Mouse (Mus musculus): ENCODE results near the gene H2-DMb2. TPM values are rescaled to one million over a fixed set of nuclear protein-coding genes. Genes with fewer than 3 reads are reported as not detected.

Gene H2-DMb2
- total RNA-seq (2021), result not detected
- long read RNA-seq, partial matches to known transcripts, result 0 of 1 reads
- long read RNA-seq, other reads (novel, unspliced or antisense), result 1 of 1 reads

DNA sequence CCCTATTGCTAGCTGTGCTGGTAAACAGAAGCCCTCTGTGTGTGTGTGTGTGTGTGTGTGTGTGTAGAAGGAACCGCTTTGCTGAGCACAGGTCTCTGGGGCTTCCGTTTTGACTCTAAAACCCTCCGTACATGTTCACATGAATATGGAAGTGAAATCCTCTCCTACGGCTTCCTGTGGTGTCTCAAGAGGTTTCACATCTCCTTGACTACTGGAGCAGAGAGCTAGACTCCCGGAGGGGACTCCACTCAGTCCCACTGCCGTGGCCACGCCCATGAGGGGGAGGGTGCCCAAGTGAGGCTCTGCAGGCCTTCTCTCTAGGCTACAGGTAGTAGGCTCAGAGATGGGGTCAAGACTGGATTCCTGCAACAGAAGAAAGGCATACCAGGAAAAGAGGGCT, at the start of gene H2-DMb2:
TSS of gene H2-DMb2 (plus strand) at position 275 of the 400 bp plus-strand sequence.
- no peak for DNase-seq (ENCODE audit: low spot score in 2 of 2)

DNA sequence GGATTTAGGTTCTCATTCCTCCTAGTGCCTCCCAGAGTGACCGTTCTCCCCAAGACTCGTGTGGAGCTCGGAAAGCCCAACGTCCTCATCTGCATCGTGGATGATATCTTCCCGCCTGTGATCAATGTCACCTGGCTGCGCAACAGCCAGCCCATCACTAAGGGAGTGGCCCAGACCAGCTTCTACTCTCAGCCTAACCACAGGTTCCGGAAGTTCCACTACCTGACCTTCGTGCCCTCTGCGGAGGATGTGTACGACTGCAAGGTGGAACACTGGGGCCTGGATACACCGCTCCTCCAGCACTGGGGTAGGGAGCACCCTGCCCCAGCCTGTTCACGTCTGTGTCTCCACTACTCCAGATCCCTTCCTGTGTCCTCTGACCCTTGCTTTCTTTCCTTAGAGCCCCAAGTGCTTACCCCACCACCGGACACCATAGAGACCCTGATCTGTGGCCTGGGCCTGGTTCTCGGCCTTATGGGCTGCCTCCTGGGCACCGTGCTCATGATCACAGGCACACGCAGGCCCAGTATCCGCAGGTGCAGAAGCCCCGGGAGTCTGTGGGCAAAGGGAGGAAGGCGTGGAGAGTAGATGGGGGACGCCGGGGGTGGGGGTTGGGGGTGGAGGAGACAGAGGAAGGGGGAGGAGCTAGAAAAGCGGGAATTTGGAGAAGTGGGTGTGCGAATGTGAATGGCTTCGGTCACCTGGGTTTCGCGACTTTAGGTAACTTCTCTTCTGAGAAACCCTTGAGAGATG, 48.6 kb upstream of the H2-DMb2 start:
- no peak for DNase-seq (ENCODE audit: low spot score in 2 of 2)

GRCm38 (mm10) chr17:34096497-34097010, 46.6 kb upstream of the H2-DMb2 start:
- DNase-seq (ENCODE audit: low spot score in 2 of 2), result no peak

DNA sequence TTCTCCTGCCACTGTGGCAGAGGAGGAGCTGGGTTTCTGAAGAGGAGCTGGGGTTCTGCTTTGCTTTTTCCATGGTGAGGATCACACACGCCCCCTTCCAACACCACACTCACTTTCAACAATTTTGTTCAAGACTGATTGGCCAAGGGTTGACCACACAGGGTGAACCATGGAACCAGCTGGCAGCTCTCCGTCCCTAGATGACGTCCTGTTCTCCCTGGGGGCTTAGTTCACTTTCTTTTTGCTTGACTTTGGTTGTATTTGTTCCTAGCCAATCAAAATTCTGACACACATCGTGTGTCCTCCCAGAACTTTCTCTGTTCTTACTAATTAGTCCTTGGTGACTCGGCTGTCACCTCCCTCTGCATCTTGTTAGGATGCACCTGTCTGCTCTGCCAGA, 45.8 kb upstream of the H2-DMb2 start:
- DNase-seq (ENCODE audit: low spot score in 2 of 2), result no peak

DNA sequence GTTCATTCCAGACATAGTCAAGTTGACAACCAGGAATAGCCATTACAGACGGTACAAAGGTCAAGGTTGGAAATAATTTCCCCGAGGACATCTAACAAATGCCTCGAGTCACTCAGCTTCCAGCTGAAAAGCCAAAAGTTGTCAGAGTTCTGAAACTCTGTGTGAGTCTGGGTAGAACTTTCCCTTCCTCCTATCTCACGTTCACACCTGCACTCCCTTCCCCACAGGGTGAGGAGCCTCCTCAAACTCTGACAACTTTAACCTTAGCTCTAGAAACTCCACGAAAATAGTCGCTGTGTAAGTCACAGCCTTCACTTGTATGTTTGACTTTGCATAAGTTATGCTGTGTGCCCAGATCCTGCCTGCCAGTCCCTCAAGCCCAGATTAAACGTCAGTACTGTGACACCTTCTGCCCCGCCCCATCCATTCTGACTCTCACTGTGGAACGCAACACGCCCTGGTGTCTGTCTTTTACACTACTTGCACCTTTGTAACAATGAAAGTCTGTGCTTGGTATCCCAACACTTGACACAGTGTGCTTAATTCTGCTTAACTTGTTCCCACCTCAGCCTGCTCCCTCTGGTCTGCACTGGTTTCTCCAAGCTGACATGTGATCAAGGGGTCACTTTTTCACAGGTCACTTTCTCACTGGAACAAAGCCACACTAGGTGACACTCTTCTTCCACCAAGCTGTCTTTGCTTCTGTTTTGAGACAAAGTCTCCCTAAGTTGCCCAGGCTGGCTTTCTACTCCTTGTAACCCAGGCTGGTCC, 44.2 kb upstream of the H2-DMb2 start:
- no peak for DNase-seq (ENCODE audit: low spot score in 2 of 2)

DNA sequence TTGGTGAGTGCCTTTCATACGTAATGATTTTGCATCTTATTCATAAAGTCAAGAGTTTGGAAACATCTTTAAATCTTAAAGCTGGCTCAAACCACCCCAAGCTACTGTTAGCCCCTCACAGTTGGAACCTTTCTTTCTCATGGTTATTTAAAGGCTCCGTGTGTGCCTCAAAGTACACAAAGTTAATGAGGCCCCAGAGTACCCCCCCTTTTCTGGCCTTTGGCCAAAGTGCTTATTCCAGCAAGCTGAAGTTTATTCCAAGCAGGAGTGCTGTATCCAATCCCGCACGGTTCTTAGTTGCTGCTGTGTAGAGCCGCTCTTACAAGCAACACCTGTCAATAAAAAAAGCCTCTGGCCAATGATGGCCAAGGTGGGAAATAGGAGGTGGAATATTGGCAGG, 43.6 kb upstream of the H2-DMb2 start:
- DNase-seq (ENCODE audit: low spot score in 2 of 2), result no peak

GRCm38 (mm10) chr17:34101185-34101584, 41.9 kb upstream of the H2-DMb2 start:
- DNase-seq (ENCODE audit: low spot score in 2 of 2), result no peak

GRCm38 (mm10) chr17:34101604-34102032, 41.5 kb upstream of the H2-DMb2 start:
- DNase-seq (ENCODE audit: low spot score in 2 of 2), result peak; percentile 95 to 97

- no peak for DNase-seq (ENCODE audit: low spot score in 2 of 2)
Measured at GRCm38 (mm10) chr17:34102831-34103230, 40.3 kb upstream of the H2-DMb2 start.

- no peak for DNase-seq (ENCODE audit: low spot score in 2 of 2)
Measured at GRCm38 (mm10) chr17:34104804-34105203, 38.3 kb upstream of the H2-DMb2 start.

DNA sequence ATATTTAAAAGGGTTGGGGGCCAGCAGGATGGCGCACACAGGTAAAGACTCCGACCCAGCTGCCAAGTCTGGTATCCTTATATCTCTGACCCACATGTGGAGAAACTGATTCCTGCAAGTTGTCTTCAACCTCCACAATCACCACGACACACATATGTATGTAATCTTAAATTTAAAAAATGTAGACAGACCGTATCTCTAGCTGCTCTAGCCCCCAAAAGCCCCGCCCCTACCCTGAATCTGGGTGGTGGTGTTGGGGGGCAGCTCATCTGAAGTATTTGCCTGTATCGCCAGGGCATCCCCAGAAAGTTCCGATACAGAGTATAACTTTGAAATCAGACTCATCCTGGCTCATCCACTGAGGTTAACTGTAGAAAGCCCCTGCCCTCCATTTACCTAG, 36.6 kb upstream of the H2-DMb2 start:
- no peak for DNase-seq (ENCODE audit: low spot score in 2 of 2)

DNA sequence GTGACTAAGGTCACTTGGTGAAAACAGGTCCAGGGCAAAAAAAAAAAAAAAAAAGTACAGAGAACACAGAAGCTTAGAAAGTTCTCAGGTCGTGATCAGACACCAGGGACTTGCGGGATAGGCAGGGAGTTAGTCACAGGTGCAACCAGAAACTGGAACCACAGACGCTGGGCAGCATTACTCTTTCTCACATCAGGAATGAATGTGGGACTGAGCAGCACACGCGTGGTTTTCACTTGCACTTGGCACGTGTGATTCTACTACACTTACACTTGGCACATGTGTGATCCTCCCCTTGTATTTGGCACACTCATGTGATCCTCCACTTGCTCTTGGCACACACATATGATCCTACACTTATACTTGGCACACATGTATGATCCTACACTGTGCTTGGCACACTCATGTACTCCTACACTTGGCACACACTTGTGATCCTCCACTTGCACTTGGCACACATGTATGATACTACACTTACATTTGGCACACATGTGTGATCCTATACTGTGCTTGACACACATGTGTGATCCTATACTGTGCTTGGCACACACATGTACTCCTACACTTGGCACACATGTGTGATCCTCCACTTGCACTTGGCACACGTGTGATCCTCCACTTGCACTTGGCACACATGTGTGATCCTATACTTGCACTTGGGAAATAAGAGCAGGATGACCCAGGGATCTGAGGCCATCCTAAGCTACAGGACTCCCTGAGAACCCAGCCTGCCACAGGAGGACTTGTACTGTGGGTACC, 35.8 kb upstream of the H2-DMb2 start:
- DNase-seq (ENCODE audit: low spot score in 2 of 2), result no peak

GRCm38 (mm10) chr17:34108460-34108859, 34.6 kb upstream of the H2-DMb2 start:
- no peak for DNase-seq (ENCODE audit: low spot score in 2 of 2)

- DNase-seq (ENCODE audit: low spot score in 2 of 2), result no peak
Measured at GRCm38 (mm10) chr17:34109038-34109805, 33.9 kb upstream of the H2-DMb2 start.

- DNase-seq (ENCODE audit: low spot score in 2 of 2), result no peak
Measured at GRCm38 (mm10) chr17:34109806-34110195, 33.3 kb upstream of the H2-DMb2 start.

- no peak for DNase-seq (ENCODE audit: low spot score in 2 of 2)
Measured at GRCm38 (mm10) chr17:34110309-34110708, 32.8 kb upstream of the H2-DMb2 start.

DNA sequence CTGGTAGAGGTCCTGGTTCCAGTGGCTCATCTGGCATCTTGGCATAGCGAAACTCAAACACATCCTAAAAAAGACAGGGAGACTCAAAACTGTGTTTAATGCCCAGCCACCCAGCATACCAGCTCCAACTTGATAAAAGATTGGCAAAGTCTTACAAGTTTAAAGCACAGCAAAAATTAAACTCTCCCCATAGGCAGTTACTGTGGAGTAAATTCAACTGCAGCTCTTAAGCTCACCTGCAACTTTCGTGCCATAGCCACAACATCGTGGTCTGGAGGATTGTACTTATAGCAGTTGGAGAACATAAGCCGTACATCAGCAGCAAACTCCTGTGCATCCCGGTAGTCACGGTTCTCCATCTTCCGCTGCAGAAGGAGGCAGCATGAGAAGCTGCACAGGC, 29.0 kb upstream of the H2-DMb2 start:
- DNase-seq (ENCODE audit: low spot score in 2 of 2), result no peak

- DNase-seq (ENCODE audit: low spot score in 2 of 2), result no peak
Measured at GRCm38 (mm10) chr17:34116736-34117370, 26.3 kb upstream of the H2-DMb2 start.

DNA sequence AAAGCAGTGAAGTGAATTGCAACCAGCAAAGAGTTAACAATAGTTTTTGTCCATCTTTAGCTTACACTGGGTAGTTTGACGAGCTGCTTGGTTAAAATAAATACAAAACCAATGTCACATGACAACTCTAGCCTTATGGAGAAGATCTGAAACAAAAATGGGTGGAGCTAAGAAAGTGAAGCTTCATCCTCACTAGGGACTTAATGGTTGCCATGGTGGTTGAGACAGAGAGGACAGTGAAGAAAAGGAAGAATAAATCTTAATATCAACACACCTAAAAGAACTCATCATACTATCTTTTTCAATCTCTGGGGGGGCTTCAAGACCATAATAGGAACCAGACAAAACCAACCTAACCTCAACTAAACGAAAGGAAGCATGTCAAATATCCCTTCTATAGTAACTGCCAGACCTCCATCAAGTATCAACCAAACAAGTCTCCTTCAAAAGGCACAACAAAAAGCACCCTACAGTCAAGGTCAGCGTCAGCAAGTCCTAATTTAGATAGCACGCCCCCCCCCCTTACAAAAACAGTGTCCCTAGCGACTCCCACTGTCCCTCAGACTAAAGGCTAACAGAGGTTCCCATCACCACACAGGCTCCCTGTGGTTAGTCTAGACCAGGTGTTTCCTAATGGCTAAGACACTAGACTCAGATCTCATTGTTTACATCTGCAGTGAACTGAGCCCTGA, 25.5 kb upstream of the H2-DMb2 start:
- DNase-seq (ENCODE audit: low spot score in 2 of 2), result no peak
